Mouse (Mus musculus) small intestine, adult 2 months (tissue): ENCODE data around the gene Phtf1. TPM values are rescaled to one million over a fixed set of nuclear protein-coding genes. Genes with fewer than 3 reads are reported as not detected.

ENCODE experiments used
- H3K27ac ChIP-seq: fragments of 200-500 bp; 2 replicates; pipeline ENCODE4 v1.5.1; 2012; ENCODE audit warnings: low read depth, low read length, control low read depth, inconsistent platforms; ENCODE audit not compliant: insufficient read depth
- H3K27me3 ChIP-seq: fragments of 200-500 bp; 2 replicates; pipeline ENCODE4 v1.6.1; 2012; ENCODE audit warnings: mild to moderate bottlenecking, moderate library complexity, low read length, inconsistent platforms; ENCODE audit not compliant: control insufficient read depth, insufficient read depth
- H3K36me3 ChIP-seq: fragments of 200-500 bp; 2 replicates; pipeline ENCODE4 v1.6.1; 2012; ENCODE audit warnings: mild to moderate bottlenecking, low read length, control low read depth, inconsistent platforms; ENCODE audit not compliant: control insufficient read depth, insufficient read depth
- H3K4me1 ChIP-seq: fragments of 200-500 bp; 2 replicates; pipeline ENCODE4 v1.6.1; 2012; ENCODE audit warnings: low read length, inconsistent platforms, mixed read lengths; ENCODE audit not compliant: control insufficient read depth, insufficient read depth, insufficient read length
- H3K4me3 ChIP-seq: fragments of 200-500 bp; 2 replicates; pipeline ENCODE4 v1.5.1; 2012; ENCODE audit warnings: low read depth, mild to moderate bottlenecking, control low read depth, inconsistent platforms, low read length, moderate library complexity
- CTCF ChIP-seq: fragments of 200-500 bp; IDR thresholded peaks from 2 replicates; pipeline ENCODE4 v1.5.1; 2012; ENCODE audit warnings: low read depth, mild to moderate bottlenecking, control low read depth, inconsistent platforms, low read length, moderate library complexity, mixed read lengths; ENCODE audit not compliant: insufficient replicate concordance, insufficient read length; ENCODE audit errors: extremely low read depth
- POLR2A ChIP-seq: fragments of 200-500 bp; IDR thresholded peaks from 2 replicates; pipeline ENCODE4 v1.6.1; 2012; ENCODE audit warnings: low read depth, mild to moderate bottlenecking, control low read depth, inconsistent platforms, low read length, moderate library complexity
- WGBS: fragments of 180-500 bp; shearing (Covaris S2); methylation state at CpG from one replicate; pipeline ENCODE4 v1.1.7; 2018; 5-methylcytosine and 5-hydroxymethylcytosine counted together
- polyA plus RNA-seq: library from polyadenylated mRNA; depleted of rRNA; stranded (reverse); fragments of >200 nt; gene quantifications from 2 replicates; pipeline ENCODE4 v1.2.3, GENCODE M21; 2012

The Phtf1 gene
- polyA plus RNA-seq, 1 experiment: 3.2 TPM

- WGBS: 22% methylated on average over 2 of the region's 2 CpGs
- no peaks in the 10 kb centered on the region for H3K27me3 ChIP-seq
- H3K4me3 ChIP-seq: no peak overlapping the region
- no peaks in the 10 kb centered on the region for H3K4me1 ChIP-seq
- TF ChIP-seq CTCF (no peak), POLR2A (no peak)
- peaks cover 6% of the 10 kb centered on the region for H3K36me3 ChIP-seq
- no peak overlapping the region for H3K27ac ChIP-seq
These were observed 679 bp upstream of the Phtf1 start for GRCm38 (mm10) chr3:103967231-103967630.

DNA sequence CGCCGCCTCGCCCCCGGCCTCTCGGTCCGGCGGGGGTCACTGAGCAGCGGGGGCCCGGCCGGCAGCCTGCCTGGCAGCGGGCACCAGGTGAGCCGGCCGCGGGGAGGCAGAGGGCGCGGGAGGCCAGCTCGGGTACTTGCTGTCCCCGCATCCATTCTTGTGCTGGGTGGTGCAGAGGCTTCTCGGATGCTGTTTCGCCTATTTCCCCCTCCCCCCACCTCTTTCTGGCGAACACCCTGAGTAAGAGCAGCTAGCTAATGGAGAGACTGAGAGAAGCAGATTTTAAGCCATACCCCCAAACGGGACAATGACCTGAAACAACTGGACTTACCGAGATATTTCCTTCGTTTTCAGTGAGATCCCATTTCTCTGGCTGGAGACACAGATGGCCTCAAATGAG lies 791 bp downstream of the Phtf1 start:
- H3K27ac ChIP-seq: no peak overlapping the region
- under 1% methylated on average over 24 of the region's 24 CpGs for WGBS
- no peaks in the 10 kb centered on the region for H3K4me1 ChIP-seq
- TF ChIP-seq CTCF (no peak), POLR2A (no peak)
- H3K27me3 ChIP-seq: no peaks in the 10 kb centered on the region
- peaks cover 2% of the 10 kb centered on the region for H3K36me3 ChIP-seq
- H3K4me3 ChIP-seq: peak overlapping the region; percentile 80

DNA sequence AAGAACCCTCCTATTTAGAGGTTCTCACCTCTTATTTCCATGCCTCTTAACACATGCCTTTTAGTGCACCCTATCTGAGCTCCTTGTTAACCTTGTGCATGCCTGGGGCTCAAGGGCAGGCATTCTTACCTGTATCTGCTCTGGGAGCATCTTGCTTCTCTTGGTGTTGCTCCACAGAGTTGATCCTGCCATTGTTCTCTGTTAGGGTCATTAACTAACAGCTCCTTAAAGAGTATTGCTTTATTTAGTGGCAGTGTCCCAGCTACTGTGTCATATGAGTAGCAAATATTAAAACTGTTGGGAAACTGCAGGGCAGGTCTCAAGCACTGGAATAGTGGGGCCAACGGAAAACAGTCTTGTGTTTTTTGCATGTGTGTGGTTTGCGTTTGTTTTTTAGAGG lies 3.2 kb downstream of the Phtf1 start:
- H3K27ac ChIP-seq: no peak overlapping the region
- H3K4me3 ChIP-seq: no peak overlapping the region
- WGBS: 94% methylated on average over 2 of the region's 2 CpGs
- no peaks in the 10 kb centered on the region for H3K4me1 ChIP-seq
- H3K36me3 ChIP-seq: no peaks in the 10 kb centered on the region; the same call in 1 of the 2 replicates
- no peak for TF ChIP-seq POLR2A
- TF ChIP-seq CTCF: no peak
- H3K27me3 ChIP-seq: no peaks in the 10 kb centered on the region

DNA sequence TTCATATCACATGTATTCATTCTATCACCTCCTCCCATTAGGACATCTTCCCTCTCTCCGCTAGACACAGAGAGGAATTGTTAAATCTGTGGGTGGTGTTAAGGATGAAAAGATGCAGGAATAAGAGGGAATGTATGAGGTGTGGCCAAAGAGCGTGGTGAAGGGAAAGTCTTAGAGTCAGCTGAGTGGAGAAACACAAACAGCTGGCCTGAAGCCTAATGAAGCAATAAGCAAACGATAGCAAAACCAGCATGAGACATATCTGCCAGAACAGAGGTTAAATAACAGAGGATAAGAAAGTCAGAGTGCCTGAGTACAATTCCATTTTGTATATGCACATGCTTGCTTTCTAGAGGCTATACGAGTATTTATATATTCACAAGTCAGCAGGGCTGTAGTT lies 16.6 kb downstream of the Phtf1 start:
- Histone ChIP-seq H3K4me3 (no peak overlapping the region), H3K27me3 (no peaks in the 10 kb centered on the region), H3K4me1 (no peaks in the 10 kb centered on the region), H3K27ac (no peak overlapping the region), H3K36me3 (peaks cover 8% of the 10 kb centered on the region; the same call in 1 of the 2 replicates)
- TF ChIP-seq CTCF (no peak), POLR2A (no peak)
- 71% methylated on average over 4 of the region's 4 CpGs for whole genome bisulfite sequencing

DNA sequence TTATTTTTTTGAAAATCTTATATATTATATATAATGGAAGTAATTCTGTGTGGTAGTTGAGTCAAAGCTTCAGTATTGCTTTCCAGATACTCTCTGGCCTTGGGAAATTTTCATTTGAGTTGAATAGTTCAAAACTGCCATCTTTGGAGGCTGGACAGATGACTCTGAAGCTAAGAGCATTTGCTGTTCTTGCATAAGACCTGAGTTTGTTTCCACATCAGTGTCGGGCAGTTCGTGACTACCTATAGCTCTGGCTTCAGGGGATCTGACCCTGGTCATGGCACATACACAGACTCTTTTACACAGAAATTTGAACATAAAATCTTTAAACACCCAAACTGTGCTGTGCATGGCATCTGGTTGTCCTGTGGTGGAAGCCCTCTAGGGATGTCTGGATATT lies 17.3 kb downstream of the Phtf1 start:
- H3K27ac ChIP-seq: no peak overlapping the region
- H3K4me1 ChIP-seq: no peaks in the 10 kb centered on the region
- 93% methylated on average over 2 of the region's 2 CpGs for WGBS
- H3K36me3 ChIP-seq: peaks cover 8% of the 10 kb centered on the region; the same call in 1 of the 2 replicates
- TF ChIP-seq POLR2A (no peak), CTCF (no peak)
- no peaks in the 10 kb centered on the region for H3K27me3 ChIP-seq
- H3K4me3 ChIP-seq: no peak overlapping the region

DNA sequence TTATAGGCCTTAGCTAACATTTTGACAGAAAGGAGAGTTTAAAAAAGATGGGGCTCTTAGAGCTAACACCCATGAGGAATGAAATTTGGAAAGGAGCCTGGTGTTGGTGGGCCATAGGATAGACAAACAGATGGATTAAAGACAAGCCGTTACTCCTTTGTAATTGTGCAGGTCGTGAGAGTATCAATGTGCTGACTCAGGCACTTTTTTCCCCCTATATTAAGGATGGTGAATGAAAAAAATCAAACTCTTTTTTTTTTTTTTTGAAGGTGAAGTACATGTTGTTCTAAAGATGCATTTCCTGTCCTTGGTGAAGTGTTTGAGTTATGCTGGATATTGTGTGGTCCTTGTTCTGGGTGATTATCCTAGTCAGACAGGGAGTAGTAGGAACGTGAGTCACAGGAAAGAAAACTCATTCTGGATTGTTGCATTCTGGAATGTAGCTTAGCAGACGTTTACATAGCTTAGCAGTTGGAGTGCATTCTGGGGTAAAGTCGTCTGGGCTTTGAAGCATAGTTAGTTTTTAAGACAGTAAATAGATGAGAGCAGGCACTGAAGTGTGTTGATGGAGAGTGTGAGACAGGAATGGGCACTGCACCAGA lies 20.0 kb downstream of the Phtf1 start:
- H3K27me3 ChIP-seq: no peaks in the 10 kb centered on the region
- 63% methylated on average over 5 of the region's 5 CpGs for WGBS
- no peak overlapping the region for H3K27ac ChIP-seq
- peaks cover 9% of the 10 kb centered on the region for H3K36me3 ChIP-seq
- no peaks in the 10 kb centered on the region for H3K4me1 ChIP-seq
- no peak for TF ChIP-seq CTCF
- no peak for TF ChIP-seq POLR2A
- no peak overlapping the region for H3K4me3 ChIP-seq

DNA sequence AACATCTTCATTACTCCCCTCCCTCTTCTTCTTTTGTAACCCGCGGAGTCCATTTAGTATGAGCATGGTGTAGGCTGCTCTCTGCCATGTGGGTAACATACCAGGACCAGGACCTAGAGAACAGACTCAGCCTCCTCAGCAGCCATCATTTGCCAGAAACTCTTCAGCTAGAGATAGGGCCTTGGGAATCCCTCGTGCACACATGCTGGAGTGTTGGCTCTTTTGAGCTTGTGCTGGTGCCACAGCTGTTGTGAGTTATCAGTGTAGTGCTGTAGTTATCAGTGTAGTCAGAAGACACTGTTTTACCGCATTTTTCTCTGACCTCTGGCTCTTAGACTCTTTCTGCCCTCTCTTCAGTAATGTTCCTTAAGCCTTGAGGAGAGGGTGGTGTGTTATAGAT lies 21.4 kb downstream of the Phtf1 start:
- Histone ChIP-seq H3K27me3 (no peaks in the 10 kb centered on the region), H3K27ac (no peak overlapping the region), H3K36me3 (peaks cover 11% of the 10 kb centered on the region), H3K4me3 (no peak overlapping the region), H3K4me1 (no peaks in the 10 kb centered on the region)
- WGBS: 88% methylated on average over 4 of the region's 4 CpGs
- no peak for TF ChIP-seq POLR2A
- no peak for TF ChIP-seq CTCF
